Mouse (Mus musculus) urinary bladder, postnatal 10 days (tissue): ENCODE results near the gene Pigyl.

Source experiments
- DNase-seq: peaks from one replicate; pipeline ENCODE4 v3.0.0; 2022; ENCODE audit warnings: low spot score

Pigyl gene

GRCm38 (mm10) chr9:22156497-22157245, at the start of gene Pigyl:
Gene Pigyl, plus strand, starts transcription at chr9:22156846.
- peak; percentile 98 for DNase-seq

DNA sequence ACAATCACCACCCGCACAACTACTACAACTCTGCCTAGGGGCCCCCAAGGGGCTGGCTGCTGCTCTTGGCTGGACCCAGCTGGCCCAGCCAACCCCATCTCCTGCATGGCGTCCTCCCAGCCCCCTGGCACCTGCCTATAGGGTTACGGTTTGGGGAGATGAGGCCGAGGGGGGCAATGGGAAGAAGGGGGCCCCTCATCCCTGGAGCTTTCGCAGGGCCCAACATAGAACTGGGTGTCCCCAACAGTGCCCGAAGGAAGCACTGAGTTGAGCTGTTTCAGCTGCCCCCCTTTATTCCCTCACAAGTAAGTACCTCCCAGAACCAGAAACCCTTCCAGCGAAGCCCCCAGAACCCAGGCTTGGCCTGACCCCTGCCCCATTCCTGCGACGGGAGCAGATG, 48.5 kb upstream of the Pigyl start:
- no peak for DNase-seq

- no peak for DNase-seq
These were observed 41.0 kb upstream of the Pigyl start for GRCm38 (mm10) chr9:22115635-22116034.

DNA sequence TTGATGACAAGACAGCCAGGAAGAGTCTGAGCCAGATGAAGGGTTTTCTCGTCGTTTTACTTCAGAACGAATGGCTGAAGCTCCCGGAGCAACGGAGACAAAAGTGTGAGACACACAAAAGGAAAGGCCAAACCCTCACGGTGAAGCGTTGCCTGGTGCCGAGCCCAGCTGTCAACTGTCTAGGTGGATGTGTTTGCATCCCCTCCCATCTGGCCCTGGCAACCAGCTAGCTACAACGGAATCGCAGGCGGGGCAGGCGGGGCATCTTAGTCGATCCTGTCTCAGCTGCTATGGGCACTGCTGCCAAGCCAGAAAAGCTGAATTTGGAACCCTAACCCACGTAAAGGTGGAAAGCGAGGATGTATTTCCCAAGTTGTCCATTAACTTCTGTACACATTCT, 40.6 kb upstream of the Pigyl start:
- DNase-seq = no peak

- DNase-seq = peak; percentile 62
These were observed 39.8 kb upstream of the Pigyl start, which contains the start of gene Elof1 for GRCm38 (mm10) chr9:22116740-22117426. Gene Elof1, minus strand, starts transcription at chr9:22117172.

DNA sequence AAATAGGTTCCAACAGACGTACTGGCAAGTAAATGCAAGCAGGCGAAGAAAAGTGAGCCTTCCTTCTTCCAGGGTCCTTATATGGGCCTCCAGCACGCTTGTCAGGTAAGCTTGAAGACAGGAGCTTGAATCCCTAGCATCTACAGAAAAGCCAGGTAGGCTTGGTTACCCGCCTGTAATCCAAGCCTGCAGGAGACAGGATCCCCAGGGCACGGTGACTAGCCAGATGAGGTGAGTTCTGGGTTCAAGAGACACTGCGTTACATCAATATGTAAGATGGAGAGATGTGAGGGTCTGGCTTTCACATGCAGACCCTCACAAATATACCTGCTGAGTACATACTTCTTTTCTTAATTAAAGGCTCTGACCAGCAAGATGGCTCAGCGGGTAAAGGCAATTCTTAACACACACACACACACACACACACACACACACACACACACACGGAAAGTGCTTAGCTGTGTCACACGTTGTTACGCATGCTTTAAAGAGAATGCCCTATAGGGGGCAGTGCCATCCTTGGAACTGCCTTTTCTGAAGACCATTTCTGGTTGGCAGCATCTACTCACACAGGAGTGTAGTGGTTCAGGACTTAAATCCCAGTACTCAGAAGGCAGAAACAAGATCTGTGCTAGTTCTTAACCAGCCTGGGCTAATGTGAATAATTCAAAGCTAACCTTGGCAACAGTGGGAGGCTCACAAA, 38.7 kb upstream of the Pigyl start:
- no peak for DNase-seq

DNA sequence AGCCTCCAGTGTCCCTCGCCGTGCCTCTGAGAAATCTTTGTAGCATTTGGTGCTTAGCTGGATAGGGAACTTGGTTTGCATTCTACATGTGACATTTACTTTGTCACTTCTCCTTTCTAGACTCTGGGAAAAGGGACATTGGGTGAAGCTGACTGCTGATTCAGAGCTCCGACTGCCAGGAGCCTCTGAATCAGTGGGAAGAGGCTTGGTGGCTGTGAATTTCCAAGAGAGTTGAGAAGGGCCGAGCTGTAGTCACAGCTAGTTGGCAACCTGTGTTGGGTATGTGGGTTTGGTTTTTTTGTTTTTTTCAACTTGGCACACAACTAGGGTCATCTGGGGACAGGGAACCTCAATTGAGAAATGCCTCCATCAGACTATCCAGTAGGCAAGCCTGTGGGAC, 37.1 kb upstream of the Pigyl start:
- DNase-seq = no peak

DNA sequence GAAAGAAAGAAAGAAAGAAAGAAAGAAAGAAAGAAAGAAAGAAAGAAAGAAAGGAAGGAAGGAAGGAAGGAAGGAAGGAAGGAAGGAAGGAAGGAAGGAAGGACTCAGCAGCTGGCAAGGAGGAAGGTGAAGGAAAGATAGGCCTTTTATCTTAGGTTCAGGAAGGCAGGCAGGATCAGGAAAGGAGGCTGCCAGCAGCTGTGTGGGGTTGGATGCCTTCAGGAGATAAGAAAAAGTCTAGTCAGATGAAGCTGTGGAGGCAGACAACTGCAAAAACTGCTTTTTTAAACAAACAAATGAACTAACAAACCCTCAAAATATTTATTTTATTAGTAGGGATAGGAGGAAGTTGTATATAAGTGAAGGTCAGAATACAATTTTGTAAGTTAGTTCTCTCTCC, 35.1 kb upstream of the Pigyl start:
- DNase-seq = no peak

- no peak for DNase-seq
These were observed 34.6 kb upstream of the Pigyl start for GRCm38 (mm10) chr9:22122005-22122404.

DNA sequence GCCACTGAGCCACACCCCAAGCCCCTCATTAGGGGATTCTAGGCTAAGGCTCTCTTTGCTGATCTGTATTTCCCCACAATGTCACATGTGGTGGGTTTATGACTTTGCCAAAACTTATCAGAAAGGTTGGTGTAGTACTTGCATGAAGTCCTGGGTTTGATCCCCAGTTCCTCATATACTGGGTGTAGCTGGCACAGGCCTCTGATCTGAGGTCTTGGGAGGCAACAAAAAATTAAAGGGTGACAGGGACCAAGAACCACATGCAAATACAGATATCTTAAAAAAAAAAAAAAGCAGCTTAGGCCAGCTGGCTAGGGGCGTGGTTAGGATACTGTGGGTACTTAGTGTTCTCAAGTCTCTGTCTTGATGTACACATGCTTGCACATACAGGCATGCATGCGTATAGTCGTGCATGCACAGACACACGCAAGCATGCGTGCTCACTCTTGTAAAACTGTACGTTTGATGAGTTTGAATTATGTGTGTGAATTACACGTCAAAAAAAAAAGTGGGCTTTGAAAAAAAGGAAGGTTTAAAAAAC, 33.5 kb upstream of the Pigyl start:
- no peak for DNase-seq

GRCm38 (mm10) chr9:22124169-22124568, 32.5 kb upstream of the Pigyl start:
- DNase-seq = no peak

- DNase-seq = no peak
These were observed 31.2 kb upstream of the Pigyl start for GRCm38 (mm10) chr9:22125246-22126027.

DNA sequence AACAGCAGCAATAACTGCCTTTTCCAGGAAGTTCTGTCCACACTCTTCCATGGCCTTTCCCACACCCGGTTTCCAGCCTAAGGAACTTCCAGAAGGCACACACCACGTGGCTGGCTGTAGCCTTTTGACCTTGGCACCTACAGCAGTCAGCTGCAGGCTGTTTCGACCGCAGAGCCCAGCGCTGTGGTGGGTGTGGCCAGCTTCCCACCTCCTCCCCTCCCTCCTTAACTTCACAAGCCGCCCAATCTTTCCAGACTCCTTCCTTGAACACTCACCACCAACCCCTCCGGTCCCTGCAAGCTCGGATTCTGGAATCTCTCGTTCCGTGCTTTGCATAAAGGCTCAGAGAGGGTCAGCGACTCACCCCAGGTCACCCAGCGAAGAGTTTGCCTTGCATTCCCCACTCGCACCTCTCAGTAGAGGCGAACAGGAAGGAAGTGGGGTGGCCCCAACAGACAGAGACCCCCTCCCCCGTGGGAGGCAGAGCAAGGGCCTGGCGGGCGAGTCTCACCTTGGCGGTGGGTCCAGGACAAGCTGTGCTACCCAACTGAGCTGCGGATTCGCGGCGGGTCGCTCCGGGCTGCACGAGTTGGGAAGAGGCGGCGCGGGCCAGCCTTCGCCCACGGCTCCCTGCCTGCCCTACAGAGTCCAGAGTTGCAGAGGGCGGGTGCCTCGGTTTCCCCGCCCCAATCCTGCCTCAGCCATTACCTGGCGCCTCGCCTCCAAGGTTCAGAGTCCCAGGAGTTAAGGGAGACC, 25.2 kb upstream of the Pigyl start:
- no peak for DNase-seq

DNA sequence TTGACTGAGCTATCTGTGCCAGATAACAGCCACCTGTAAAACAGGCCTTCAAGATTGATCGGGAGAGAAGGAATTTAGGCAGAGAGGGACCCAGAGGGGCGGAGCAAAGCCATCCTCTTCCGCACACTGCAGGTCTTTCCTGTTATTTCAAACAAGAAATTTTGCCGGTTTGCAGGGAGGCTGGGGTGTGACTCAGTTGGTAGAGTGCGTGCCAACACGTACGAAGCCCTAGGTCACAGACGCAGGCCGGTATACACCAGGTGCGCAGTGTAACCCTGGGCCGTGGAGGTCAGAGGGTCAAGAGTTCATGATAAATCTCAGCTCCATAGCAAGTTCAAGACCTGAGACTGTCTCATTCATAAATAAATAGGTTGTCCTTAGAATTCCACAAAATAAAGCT, 24.4 kb upstream of the Pigyl start:
- DNase-seq = no peak

GRCm38 (mm10) chr9:22134246-22134890, 22.3 kb upstream of the Pigyl start:
- no peak for DNase-seq

DNA sequence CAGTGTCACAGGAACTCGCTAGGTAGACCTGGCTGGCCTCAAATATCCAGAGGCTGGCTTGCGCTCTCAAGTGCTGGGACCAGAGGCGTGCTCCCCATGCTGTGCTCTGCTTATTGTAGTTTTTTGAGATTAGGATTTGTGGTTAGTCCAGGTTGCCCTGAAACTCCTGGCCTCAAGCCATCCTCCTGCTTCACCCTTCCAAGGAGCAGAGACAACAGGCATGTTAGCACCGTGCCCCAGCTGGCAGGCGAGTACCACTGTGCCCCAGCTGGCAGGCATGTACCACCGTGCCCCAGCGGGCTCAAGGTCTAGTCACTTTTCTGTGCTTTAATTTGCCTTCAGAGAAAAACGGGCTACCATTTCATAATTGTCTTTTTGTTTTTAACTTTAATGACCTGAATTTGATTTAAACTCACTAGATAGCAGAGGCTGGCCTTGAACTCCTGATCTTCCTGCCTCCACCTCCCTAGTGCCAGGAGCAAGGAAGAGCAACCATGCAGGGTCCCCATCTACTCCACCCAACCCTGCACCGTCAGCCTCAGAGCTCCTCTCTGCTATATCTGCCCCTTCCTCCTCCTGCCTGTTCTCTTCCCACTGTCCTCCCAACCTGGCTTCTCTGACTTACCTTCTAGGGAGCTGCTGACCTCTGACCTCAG, 21.5 kb upstream of the Pigyl start:
- no peak for DNase-seq

GRCm38 (mm10) chr9:22135644-22136390, 20.8 kb upstream of the Pigyl start, which contains the start of gene Acp5:
Gene Acp5, minus strand, starts transcription at chr9:22135711.
- DNase-seq = no peak

DNA sequence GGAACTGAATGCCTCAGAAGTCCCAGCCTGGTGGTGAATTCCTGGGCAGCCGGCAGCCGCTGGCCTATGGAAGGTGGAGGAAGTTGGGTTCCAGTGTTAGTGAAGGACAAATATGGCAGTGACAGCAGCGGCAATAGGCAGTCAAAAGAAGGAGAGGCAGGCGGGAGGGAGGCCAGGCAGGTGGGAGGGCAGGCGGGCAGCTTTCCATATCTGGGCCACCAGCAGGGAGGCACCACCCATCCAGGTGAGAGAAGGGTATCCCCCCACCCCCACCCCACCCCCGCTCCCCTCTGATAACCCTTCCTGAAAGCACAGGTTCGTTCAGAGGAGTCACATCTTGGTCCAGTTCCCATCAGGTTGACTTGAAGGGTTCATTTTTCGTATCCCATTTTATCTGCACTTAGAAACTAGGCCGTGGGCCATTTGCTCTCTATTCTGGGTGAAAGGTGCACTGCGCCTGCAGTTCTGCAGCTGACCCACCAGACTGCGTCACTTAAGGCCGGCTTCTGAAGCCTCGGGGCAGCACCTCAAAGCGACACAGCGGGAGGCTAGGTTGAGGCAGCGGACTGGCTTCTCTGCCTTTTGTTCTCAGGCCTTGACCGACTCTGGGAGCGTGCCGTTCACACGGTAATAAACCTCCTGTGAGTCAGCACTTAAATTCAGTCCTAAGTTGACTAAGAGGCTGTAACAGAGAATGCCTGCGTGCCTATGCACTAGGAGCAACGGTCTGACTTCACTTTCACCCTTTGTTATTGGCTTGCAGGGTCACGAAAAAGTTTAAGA, 19.7 kb upstream of the Pigyl start:
- DNase-seq = no peak

DNA sequence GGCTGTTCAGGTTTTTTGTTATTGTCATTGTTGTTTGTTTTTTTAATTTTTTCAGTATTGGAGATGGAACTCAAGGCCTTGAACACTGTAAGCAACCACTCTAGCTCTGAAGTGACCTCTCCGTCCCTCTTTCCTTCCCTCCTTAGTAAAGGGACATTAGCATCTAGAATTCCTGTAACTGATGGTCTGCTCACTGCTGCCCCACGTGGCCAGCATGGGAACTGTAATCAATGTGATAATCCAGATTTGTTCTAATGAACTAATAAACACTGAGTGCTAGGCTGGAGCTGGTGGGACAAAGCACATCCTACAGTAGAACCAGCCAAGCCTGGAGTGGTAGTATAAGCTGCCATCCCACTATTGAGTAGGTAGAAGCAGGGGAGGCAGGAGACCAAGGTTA, 18.2 kb upstream of the Pigyl start:
- no peak for DNase-seq
